Mouse (Mus musculus) hindbrain, embryonic 15.5 days (tissue): ENCODE measurements around the gene Olfr1352. TPM values are rescaled to one million over a fixed set of nuclear protein-coding genes. Genes with fewer than 3 reads are reported as not detected.
"Not testable (repeated sequence)": the region's sequence is repeated elsewhere in the genome, so short reads cannot be mapped to it uniquely, and the experiment has no call there.

Source experiments
- ATAC-seq: fragments of 200-750 bp; cut with Nextera tagmentation; 2 replicates; pipeline ENCODE4 v1.8.0; 2017; ENCODE audit warnings: low read depth, moderate number of reproducible peaks, moderate TSS enrichment; ENCODE audit not compliant: low FRiP score
- H3K27ac ChIP-seq: fragments of 300-500 bp; sonication (generic); replicated peaks from 2 replicates; pipeline ENCODE4 v1.5.1; 2015; ENCODE audit warnings: mild to moderate bottlenecking, inconsistent platforms
- H3K27me3 ChIP-seq: fragments of 300-500 bp; sonication (generic); 2 replicates; pipeline ENCODE4 v1.6.1; 2015; ENCODE audit warnings: control low read depth, inconsistent platforms
- H3K36me3 ChIP-seq: fragments of 300-500 bp; sonication (generic); 2 replicates; pipeline ENCODE4 v1.6.1; 2015; ENCODE audit warnings: control low read depth, inconsistent platforms
- H3K4me1 ChIP-seq: fragments of 300-500 bp; sonication (generic); replicated peaks from 2 replicates; pipeline ENCODE4 v1.6.1; 2015; ENCODE audit warnings: control low read depth, inconsistent platforms
- H3K4me2 ChIP-seq: fragments of 300-500 bp; sonication (generic); 2 replicates; pipeline ENCODE4 v1.6.1; 2015; ENCODE audit warnings: moderate library complexity, mild to moderate bottlenecking, inconsistent platforms
- H3K4me3 ChIP-seq: fragments of 300-500 bp; sonication (generic); 2 replicates; pipeline ENCODE4 v1.5.1; 2015; ENCODE audit warnings: mild to moderate bottlenecking, inconsistent platforms
- H3K9ac ChIP-seq: fragments of 300-500 bp; sonication (generic); 2 replicates; pipeline ENCODE4 v1.6.1; 2015; ENCODE audit warnings: inconsistent platforms
- H3K9me3 ChIP-seq: fragments of 300-500 bp; sonication (generic); 2 replicates; pipeline ENCODE4 v1.6.1; 2016; ENCODE audit warnings: control low read depth, inconsistent platforms
- WGBS: fragments of 180-500 bp; shearing (Covaris S2); methylation state at CpG from one replicate; pipeline ENCODE4 v1.1.7; 2015; 5-methylcytosine and 5-hydroxymethylcytosine counted together
- polyA plus RNA-seq: library from polyadenylated mRNA; unstranded; fragments of >200 nt; fragmentation: Nextera tagmentation; extraction: Ambion mirVana; gene quantifications from 2 replicates; pipeline ENCODE4 v1.2.1, GENCODE M21; 2015

Gene Olfr1352
- not detected in 2 replicates for polyA plus RNA-seq

GRCm38 (mm10) chr10:78980750-78981149 is at the start of gene Olfr1352:
Gene Olfr1352 (plus strand): TSS chr10:78981050.
- Histone ChIP-seq H3K4me1 (no peaks in the 10 kb centered on the region), H3K9me3 (no peaks in the 10 kb centered on the region), H3K9ac (no peak within 1 kb of the TSS), H3K27me3 (no peaks in the 10 kb centered on the region), H3K27ac (no peak within 1 kb of the TSS), H3K4me3 (no peak within 1 kb of the TSS), H3K4me2 (no peak within 1 kb of the TSS), H3K36me3 (no peaks in the 10 kb centered on the region)
- no peak for ATAC-seq

- not testable (repeated sequence) for H3K4me3 ChIP-seq, ATAC-seq, H3K27me3 ChIP-seq, H3K4me2 ChIP-seq, H3K36me3 ChIP-seq, H3K9me3 ChIP-seq, H3K4me1 ChIP-seq, H3K9ac ChIP-seq, H3K27ac ChIP-seq
- WGBS: 86% methylated on average over 1 of the region's 1 CpGs
Observed at GRCm38 (mm10) chr10:78950336-78950735, 30.5 kb upstream of the Olfr1352 start, which contains the start of gene Olfr8. Gene Olfr8 (plus strand): TSS chr10:78950636.

GRCm38 (mm10) chr10:78963009-78963408 is 17.8 kb upstream of the Olfr1352 start, which contains the start of gene Olfr1353:
Gene Olfr1353 (plus strand): TSS chr10:78963309.
- H3K4me3 ChIP-seq, H3K9ac ChIP-seq, H3K27ac ChIP-seq, H3K9me3 ChIP-seq, H3K27me3 ChIP-seq, H3K4me2 ChIP-seq, H3K4me1 ChIP-seq, H3K36me3 ChIP-seq, ATAC-seq: not testable (repeated sequence)

- no peak within 1 kb of the TSS for H3K4me3 ChIP-seq
- H3K9me3 ChIP-seq: no peaks in the 10 kb centered on the region
- H3K27ac ChIP-seq: no peak within 1 kb of the TSS
- H3K4me2 ChIP-seq: no peak within 1 kb of the TSS
- H3K9ac ChIP-seq: no peak within 1 kb of the TSS
- H3K4me1 ChIP-seq: no peaks in the 10 kb centered on the region
- no peak for ATAC-seq
- no peaks in the 10 kb centered on the region for H3K27me3 ChIP-seq
- H3K36me3 ChIP-seq: no peaks in the 10 kb centered on the region
- 65% methylated on average over 1 of the region's 1 CpGs for WGBS
Observed at GRCm38 (mm10) chr10:79012172-79012571, 31.3 kb downstream of the Olfr1352 start, which contains the start of gene Olfr1351. Gene Olfr1351 (plus strand): TSS chr10:79012472.

GRCm38 (mm10) chr10:79028441-79028840 is 47.6 kb downstream of the Olfr1352 start, which contains the start of gene Olfr57:
Gene Olfr57 (plus strand): TSS chr10:79028741.
- Histone ChIP-seq H3K27ac (no peak within 1 kb of the TSS), H3K4me1 (no peaks in the 10 kb centered on the region), H3K27me3 (no peaks in the 10 kb centered on the region), H3K4me2 (no peak within 1 kb of the TSS), H3K9me3 (0 out of 2 replicates have a peak, but pooled peaks cover 4% of the 10 kb centered on the region), H3K9ac (no peak within 1 kb of the TSS), H3K4me3 (no peak within 1 kb of the TSS), H3K36me3 (no peaks in the 10 kb centered on the region)
- ATAC-seq: no peak

Other genes starting within 250 kb of the Olfr1352 start
- gene Ccdc105, start 228.0 kb upstream of the Olfr1352 start, polyA plus RNA-seq: 0.39 and 0.65 TPM in 2 replicates
- gene Slc1a6, start 200.6 kb upstream of the Olfr1352 start, polyA plus RNA-seq: 27.3 and 29.8 TPM in 2 replicates
- not detected in 2 replicates for gene Olfr1356, start 128.9 kb upstream of the Olfr1352 start, polyA plus RNA-seq
- not detected in 2 replicates for gene Olfr1355, start 105.5 kb upstream of the Olfr1352 start, polyA plus RNA-seq
- gene Olfr1354, start 67.9 kb upstream of the Olfr1352 start, polyA plus RNA-seq: not detected in 2 replicates
- gene Olfr8, start 30.4 kb upstream of the Olfr1352 start, polyA plus RNA-seq: not detected in 2 replicates
- not detected in 2 replicates for gene Olfr1353, start 17.7 kb upstream of the Olfr1352 start, polyA plus RNA-seq
- not detected in 2 replicates for gene Olfr1351, start 31.4 kb downstream of the Olfr1352 start, polyA plus RNA-seq
- 0.20 and 0.53 TPM in 2 replicates for gene Olfr57, start 47.7 kb downstream of the Olfr1352 start, polyA plus RNA-seq
- 42.8 and 44.6 TPM in 2 replicates for gene 2610008E11Rik, start 116.5 kb downstream of the Olfr1352 start, polyA plus RNA-seq
- gene Vmn2r80, start 167.7 kb downstream of the Olfr1352 start, polyA plus RNA-seq: not detected in 2 replicates